ENCODE assay signal across 8 mouse cellular contexts in the genomic region with DNA sequence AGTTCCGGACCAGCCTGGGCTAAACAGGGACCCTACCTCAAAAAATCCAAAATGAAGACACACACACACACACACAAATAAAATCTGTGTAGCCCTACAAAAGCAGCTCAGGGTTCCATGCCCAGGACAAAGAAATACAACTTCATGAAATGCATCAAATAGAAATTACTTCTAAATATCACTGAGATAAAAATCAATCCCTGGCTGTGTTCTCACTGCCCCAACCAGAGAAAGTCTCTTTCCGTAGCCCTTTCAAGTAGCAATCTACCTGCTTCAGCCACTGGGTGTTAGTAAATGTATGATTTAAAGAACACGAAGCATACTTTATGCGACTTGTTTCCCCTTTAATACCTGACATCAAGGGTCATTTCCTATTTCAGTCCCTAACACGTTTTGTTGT. TPM values are rescaled to one million over a fixed set of nuclear protein-coding genes. Genes with fewer than 3 reads are reported as not detected.
DNase-seq lines count a peak whose midpoint lies in the region; ATAC-seq lines count a peak whose summit lies in the region.

No protein-coding gene starts in this region.

- peak; percentile 19 for DNase-seq in embryo, embryonic 9.5 days (ENCODE audit: extremely low spot score)
- DNase-seq in embryo, embryonic 11 days, result no peak
- no peak for DNase-seq in neural tube, embryonic 11.5 days (ENCODE audit: low spot score)
- no peak for DNase-seq in neural tube, embryonic 10.5 days (ENCODE audit: extremely low spot score, low spot score)
- DNase-seq in testis, postnatal 10 days (ENCODE audit: low spot score), result no peak
- no peak for DNase-seq in cerebellum, postnatal 14 days
- no peak for DNase-seq in gastrocnemius, adult 18-20 months (ENCODE audit: low spot score)

- H3K27ac ChIP-seq in neural tube, embryonic 11.5 days (ENCODE audit: low read depth, low read length), result no peak overlapping the region
- no peak overlapping the region for H3K27ac ChIP-seq in liver, embryonic 12.5 days

- H3K9ac ChIP-seq in neural tube, embryonic 11.5 days (ENCODE audit: low read length), result 0 out of 2 replicates have a peak overlapping the region, but pooled peaks have one; percentile 11
- H3K9ac ChIP-seq in liver, embryonic 12.5 days, result peak overlapping the region; percentile 94

- peaks cover 9% of the 10 kb centered on the region for H3K4me1 ChIP-seq in neural tube, embryonic 11.5 days (ENCODE audit: control insufficient read depth, insufficient read depth, low read length)
- H3K4me1 ChIP-seq in liver, embryonic 12.5 days, result peaks cover 22% of the 10 kb centered on the region

- no peaks in the 10 kb centered on the region for H3K27me3 ChIP-seq in neural tube, embryonic 11.5 days (ENCODE audit: control insufficient read depth, insufficient read depth, low read length)
- no peaks in the 10 kb centered on the region for H3K27me3 ChIP-seq in liver, embryonic 12.5 days (replicated peaks)

- H3K9me3 ChIP-seq in neural tube, embryonic 11.5 days (ENCODE audit: control insufficient read depth, low read length), result no peaks in the 10 kb centered on the region
- no peaks in the 10 kb centered on the region for H3K9me3 ChIP-seq in liver, embryonic 12.5 days (replicated peaks)

- 36% methylated on average over 5 of the region's 5 CpGs for WGBS in neural tube, embryonic 11.5 days
- 27% methylated on average over 5 of the region's 5 CpGs for WGBS in liver, embryonic 12.5 days (ENCODE audit: insufficient replicate concordance)

- H3K36me3 ChIP-seq in neural tube, embryonic 11.5 days (ENCODE audit: control insufficient read depth, insufficient read depth, low read length), result no peaks in the 10 kb centered on the region
- H3K36me3 ChIP-seq in liver, embryonic 12.5 days, result peaks cover 44% of the 10 kb centered on the region

- no peak for ATAC-seq in neural tube, embryonic 11.5 days (ENCODE audit: insufficient read depth, low FRiP score, low TSS enrichment)
- ATAC-seq in liver, embryonic 12.5 days, result no peak

- peak overlapping the region; percentile 87 for H3K4me3 ChIP-seq in neural tube, embryonic 11.5 days (ENCODE audit: low read depth, low read length)
- H3K4me3 ChIP-seq in liver, embryonic 12.5 days, result peak overlapping the region; percentile 88

- H3K4me2 ChIP-seq in neural tube, embryonic 11.5 days (ENCODE audit: low read depth), result peak overlapping the region; percentile 72
- H3K4me2 ChIP-seq in liver, embryonic 12.5 days, result peak overlapping the region; percentile 82

RNA-seq across cellular contexts. Expression of gene Sirt1, which starts 44.2 kb away (rescaled TPM):
- 10.9 and 13.3 TPM in 2 replicates for polyA plus RNA-seq in neural tube, embryonic 11.5 days (2014; fragmentation: Nextera tagmentation; extraction: Ambion mirVana)
- polyA plus RNA-seq in liver, embryonic 12.5 days (2016; fragmentation: Nextera tagmentation; extraction: Ambion mirVana), result 6.0 and 7.5 TPM in 2 replicates
- total RNA-seq in gastrocnemius, adult 18-20 months (2021), result 1 to 10 TPM; 6.8 to 8.1 TPM

RNA-seq across cellular contexts. Expression of gene Dnajc12, which starts 44.9 kb away (rescaled TPM):
- polyA plus RNA-seq in neural tube, embryonic 11.5 days (2014; fragmentation: Nextera tagmentation; extraction: Ambion mirVana), result 16.0 and 16.8 TPM in 2 replicates
- 13.0 and 14.2 TPM in 2 replicates for polyA plus RNA-seq in liver, embryonic 12.5 days (2016; fragmentation: Nextera tagmentation; extraction: Ambion mirVana)
- total RNA-seq in gastrocnemius, adult 18-20 months (2021), result 10 to 100 TPM; 21.7 to 25.1 TPM
